Mouse (Mus musculus) midbrain, postnatal 0 days (tissue): ENCODE data around the gene Fam163b. TPM values are rescaled to one million over a fixed set of nuclear protein-coding genes. Genes with fewer than 3 reads are reported as not detected.
A peak's percentile ranks its signal among the peaks of the same experiment; 100 is the strongest.

Source experiments
- ATAC-seq: fragments of 200-750 bp; cut with Nextera tagmentation; 2 replicates; pipeline ENCODE4 v1.8.0; 2017; ENCODE audit warnings: moderate number of reproducible peaks, mild to moderate bottlenecking, moderate TSS enrichment, moderate library complexity; ENCODE audit not compliant: low FRiP score
- DNase-seq: peaks from one replicate; pipeline ENCODE4 v3.0.0-alpha.2; 2015; ENCODE audit warnings: low spot score
- H3K27ac ChIP-seq: fragments of 300-500 bp; sonication (generic); 2 replicates; pipeline ENCODE4 v1.5.1; 2014; ENCODE audit warnings: low read depth, mild to moderate bottlenecking, low read length, mixed read lengths
- H3K27me3 ChIP-seq: fragments of 300-500 bp; sonication (generic); 2 replicates; pipeline ENCODE4 v1.6.1; 2014; ENCODE audit warnings: low read length, control low read depth, mixed read lengths; ENCODE audit not compliant: insufficient read depth
- H3K36me3 ChIP-seq: fragments of 300-500 bp; sonication (generic); 2 replicates; pipeline ENCODE4 v1.6.1; 2014; ENCODE audit warnings: low read length, control low read depth, mixed read lengths; ENCODE audit not compliant: insufficient read depth
- H3K4me1 ChIP-seq: fragments of 300-500 bp; sonication (generic); 2 replicates; pipeline ENCODE4 v1.6.1; 2014; ENCODE audit warnings: mild to moderate bottlenecking, control low read depth, antibody characterized with exemption, low read length, mixed read lengths; ENCODE audit not compliant: insufficient read depth
- H3K4me2 ChIP-seq: fragments of 300-500 bp; sonication (generic); 2 replicates; pipeline ENCODE4 v1.6.1; 2014; ENCODE audit warnings: low read depth, mild to moderate bottlenecking, low read length, mixed read lengths; ENCODE audit not compliant: poor library complexity, severe bottlenecking
- H3K4me3 ChIP-seq: fragments of 300-500 bp; sonication (generic); 2 replicates; pipeline ENCODE4 v1.5.1; 2014; ENCODE audit warnings: low read depth, mild to moderate bottlenecking, low read length, moderate library complexity
- H3K9ac ChIP-seq: fragments of 300-500 bp; sonication (generic); replicated peaks from 2 replicates; pipeline ENCODE4 v1.6.1; 2014; ENCODE audit warnings: mild to moderate bottlenecking, low read length, moderate library complexity, mixed read lengths; ENCODE audit not compliant: poor library complexity, severe bottlenecking
- H3K9me3 ChIP-seq: fragments of 300-500 bp; sonication (generic); 2 replicates; pipeline ENCODE4 v1.6.1; 2016; ENCODE audit warnings: low read length, control low read depth
- CTCF ChIP-seq: IDR thresholded peaks from 2 replicates; pipeline ENCODE4 v1.5.1; 2016; ENCODE audit warnings: antibody characterized with exemption, mild to moderate bottlenecking
- WGBS: fragments of 180-500 bp; shearing (Covaris S2); extraction: QIAGEN DNeasy Blood & Tissue Kit; methylation state at CpG from one replicate; pipeline ENCODE4 v1.1.7; 2014; 5-methylcytosine and 5-hydroxymethylcytosine counted together
- polyA plus RNA-seq: library from polyadenylated mRNA; unstranded; fragments of >200 nt; fragmentation: Nextera tagmentation; extraction: Ambion mirVana; gene quantifications from 2 replicates; pipeline ENCODE4 v1.2.1, GENCODE M21; 2015
- total RNA-seq: library from RNA; depleted of rRNA; stranded (reverse); fragments of >200 nt; gene quantifications from 2 replicates; pipeline ENCODE4 v1.2.3, GENCODE M21; 2014

The Fam163b gene
- total and polyA plus RNA-seq, 2 experiments from 2014 or later, result 8.4 to 13.0 TPM

GRCm38 (mm10) chr2:27075485-27075884, 66.8 kb downstream of the Fam163b start:
- ATAC-seq (no peak), DNase-seq (peak; percentile 23)
- Histone ChIP-seq H3K4me1 (0 out of 2 replicates have a peak, but pooled peaks cover 7% of the 10 kb centered on the region), H3K9ac (no peak overlapping the region), H3K27me3 (no peaks in the 10 kb centered on the region), H3K36me3 (no peaks in the 10 kb centered on the region), H3K27ac (no peak overlapping the region), H3K4me3 (no peak overlapping the region), H3K4me2 (no peak overlapping the region), H3K9me3 (no peaks in the 10 kb centered on the region)
- peak; percentile 71 for TF ChIP-seq CTCF
- WGBS, result 76% methylated on average over 3 of the region's 3 CpGs

- Histone ChIP-seq H3K36me3 (no peaks in the 10 kb centered on the region), H3K9me3 (no peaks in the 10 kb centered on the region), H3K4me2 (no peak overlapping the region), H3K27ac (no peak overlapping the region), H3K4me3 (no peak overlapping the region), H3K4me1 (0 out of 2 replicates have a peak, but pooled peaks cover 7% of the 10 kb centered on the region), H3K27me3 (no peaks in the 10 kb centered on the region), H3K9ac (no peak overlapping the region)
- DNase-seq (peak; percentile 25), ATAC-seq (no peak)
- TF ChIP-seq CTCF, result no peak
- WGBS, result 85% methylated on average over 4 of the region's 4 CpGs
These were observed 67.5 kb downstream of the Fam163b start for GRCm38 (mm10) chr2:27074804-27075203.

DNA sequence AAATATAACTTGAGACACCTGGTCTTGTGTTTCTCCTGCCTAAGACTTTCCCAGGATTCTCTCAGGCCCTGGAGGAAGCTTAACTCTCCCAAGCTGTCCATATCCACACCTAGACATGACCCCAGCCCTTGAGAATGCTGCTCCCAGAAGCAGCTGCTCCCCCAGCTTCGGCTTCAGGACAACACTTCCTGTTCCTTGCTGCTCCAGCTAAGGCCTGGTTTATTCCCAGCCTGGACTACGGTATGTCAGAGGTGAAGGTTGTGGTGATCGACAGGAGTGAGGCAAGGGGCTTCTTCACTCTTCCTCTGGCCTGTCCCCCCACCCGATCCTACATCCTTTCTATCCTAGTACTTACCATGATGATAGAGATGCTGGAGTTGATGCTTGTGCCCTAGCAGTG, 68.9 kb downstream of the Fam163b start:
- no peak for ATAC-seq
- Histone ChIP-seq H3K9ac (no peak overlapping the region), H3K27me3 (no peaks in the 10 kb centered on the region), H3K4me1 (no peaks in the 10 kb centered on the region), H3K36me3 (no peaks in the 10 kb centered on the region), H3K27ac (no peak overlapping the region), H3K4me3 (no peak overlapping the region), H3K4me2 (no peak overlapping the region), H3K9me3 (no peaks in the 10 kb centered on the region)
- WGBS, result 86% methylated on average over 4 of the region's 4 CpGs
- DNase-seq, result no peak
- TF ChIP-seq CTCF, result no peak

GRCm38 (mm10) chr2:27071978-27072377, 70.3 kb downstream of the Fam163b start, which contains the start of gene Mymk:
Gene Mymk (minus strand): TSS chr2:27072179.
- Histone ChIP-seq H3K9ac (no peak within 1 kb of the TSS), H3K36me3 (no peaks in the 10 kb centered on the region), H3K27ac (no peak within 1 kb of the TSS), H3K9me3 (no peaks in the 10 kb centered on the region), H3K27me3 (no peaks in the 10 kb centered on the region), H3K4me1 (no peaks in the 10 kb centered on the region), H3K4me2 (no peak within 1 kb of the TSS), H3K4me3 (no peak within 1 kb of the TSS)
- WGBS, result 72% methylated on average over 2 of the region's 2 CpGs
- no peak for TF ChIP-seq CTCF
- DNase-seq (no peak), ATAC-seq (no peak)

- DNase-seq (peak; percentile 91), ATAC-seq (no peak)
- no peaks in the 10 kb centered on the region for H3K9me3 ChIP-seq
- H3K4me2 ChIP-seq, result no peak overlapping the region
- H3K4me1 ChIP-seq, result no peaks in the 10 kb centered on the region
- no peak overlapping the region for H3K4me3 ChIP-seq
- TF ChIP-seq CTCF, result no peak
- no peaks in the 10 kb centered on the region for H3K27me3 ChIP-seq
- no peak overlapping the region for H3K27ac ChIP-seq
- WGBS, result 43% methylated on average over 4 of the region's 4 CpGs
- H3K36me3 ChIP-seq, result no peaks in the 10 kb centered on the region
- no peak overlapping the region for H3K9ac ChIP-seq
These were observed 71.2 kb downstream of the Fam163b start for GRCm38 (mm10) chr2:27071137-27071536.

DNA sequence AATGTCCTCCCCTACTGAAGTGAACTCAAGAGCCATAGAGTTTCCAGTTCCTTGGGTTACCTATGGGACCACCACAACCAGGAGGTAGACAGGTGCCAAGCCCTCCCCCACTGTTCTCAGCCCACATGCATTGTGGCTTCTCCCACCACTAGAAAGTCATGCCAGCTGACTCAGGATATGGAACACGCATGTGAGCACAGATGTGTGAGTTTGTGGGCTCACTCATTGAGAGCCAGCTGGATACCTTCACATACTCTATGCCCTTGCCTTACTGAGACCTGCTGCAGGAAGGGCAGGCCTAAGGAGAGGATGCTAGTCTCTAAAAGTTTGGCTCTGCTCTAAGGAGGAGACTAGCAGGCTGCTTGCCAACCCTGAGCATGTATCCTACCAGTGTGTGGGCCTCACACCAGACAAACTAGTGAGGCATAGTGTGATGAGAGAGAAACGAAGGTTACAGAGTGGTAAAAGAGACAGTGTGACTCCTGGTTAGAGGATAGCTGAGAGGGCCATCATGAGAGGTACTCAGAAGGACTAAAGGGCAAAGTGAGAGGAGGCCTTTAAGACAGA, 72.0 kb downstream of the Fam163b start:
- no peaks in the 10 kb centered on the region for H3K9me3 ChIP-seq
- no peaks in the 10 kb centered on the region for H3K4me1 ChIP-seq
- 84% methylated on average over 2 of the region's 2 CpGs for WGBS
- H3K4me2 ChIP-seq, result no peak overlapping the region
- no peak overlapping the region for H3K9ac ChIP-seq
- H3K4me3 ChIP-seq, result no peak overlapping the region
- DNase-seq (no peak), ATAC-seq (no peak)
- no peaks in the 10 kb centered on the region for H3K36me3 ChIP-seq
- no peaks in the 10 kb centered on the region for H3K27me3 ChIP-seq
- H3K27ac ChIP-seq, result no peak overlapping the region
- TF ChIP-seq CTCF, result no peak
